Mouse (Mus musculus): ENCODE results near the gene Crb2. TPM values are rescaled to one million over a fixed set of nuclear protein-coding genes. Genes with fewer than 3 reads are reported as not detected.

Gene Crb2
- polyA plus RNA-seq, 1 experiment from 2014 or later = 6.3 TPM

DNA sequence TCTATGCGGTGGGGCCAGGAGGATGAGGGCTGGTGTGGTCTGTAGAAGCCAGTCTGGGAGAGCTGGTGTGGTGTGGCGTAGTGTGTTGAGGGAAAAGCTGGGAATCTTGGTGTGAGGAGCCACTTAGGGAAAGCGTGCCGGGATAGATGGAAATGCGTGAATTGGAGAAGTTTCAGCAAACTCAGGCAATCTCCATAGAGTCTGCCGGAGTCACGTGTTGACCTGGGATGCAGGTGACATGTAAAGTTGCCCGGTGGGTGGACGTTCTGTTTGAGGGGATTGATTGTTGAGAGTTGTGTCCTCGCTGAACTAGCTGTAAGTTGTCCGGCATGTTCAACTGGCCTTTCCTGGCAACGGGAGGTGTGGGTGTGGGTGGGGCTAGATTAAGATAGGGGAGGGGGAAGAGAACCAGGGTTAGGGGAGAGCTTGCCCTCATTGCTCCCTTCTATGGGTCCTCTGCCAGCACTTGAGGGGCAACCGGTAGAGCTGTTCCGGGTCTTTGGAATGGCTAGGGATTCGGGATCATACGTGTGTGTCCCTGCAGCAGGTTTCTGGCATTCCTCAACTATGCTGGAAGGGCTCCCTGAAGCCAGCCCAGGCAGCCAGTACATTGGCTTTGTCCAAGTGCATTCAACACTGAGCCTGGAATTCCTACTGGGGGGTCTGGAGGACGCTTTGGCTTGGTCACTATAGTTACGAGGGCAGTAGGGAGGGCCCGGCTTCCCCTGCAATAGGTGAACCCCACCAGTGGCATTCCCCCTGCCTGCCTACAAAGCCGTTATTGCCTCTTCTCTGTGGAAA, 762 bp downstream of the Crb2 start:
- WGBS = 5% methylated on average over 20 of the region's 20 CpGs
- peak overlapping the region; percentile 46 for H3K4me2 ChIP-seq (replicated peaks)
- H3K27ac ChIP-seq = peak overlapping the region; percentile 65; the same call in 1 of the 2 replicates
- peaks cover 32% of the 10 kb centered on the region for H3K4me1 ChIP-seq (replicated peaks; ENCODE audit: control insufficient read depth, insufficient read depth, low read length)
- H3K9ac ChIP-seq = peak overlapping the region; percentile 48
- H3K9me3 ChIP-seq (ENCODE audit: control insufficient read depth, low read length) = no peaks in the 10 kb centered on the region
- peak overlapping the region; percentile 32 for H3K4me3 ChIP-seq (replicated peaks; ENCODE audit: low read length)
- DNase-seq (ENCODE audit: low spot score) = no peak
- no peak for ATAC-seq (ENCODE audit: low FRiP score)
- H3K27me3 ChIP-seq (ENCODE audit: control insufficient read depth, insufficient read depth, low read length) = no peaks in the 10 kb centered on the region
- no peaks in the 10 kb centered on the region for H3K36me3 ChIP-seq (replicated peaks; ENCODE audit: control insufficient read depth, insufficient read depth)

- 9% methylated on average over 10 of the region's 10 CpGs for WGBS
- no peaks in the 10 kb centered on the region for H3K9me3 ChIP-seq (ENCODE audit: control insufficient read depth, low read length)
- peaks cover 37% of the 10 kb centered on the region for H3K4me1 ChIP-seq (replicated peaks; ENCODE audit: control insufficient read depth, insufficient read depth, low read length)
- H3K27ac ChIP-seq = peak overlapping the region; percentile 71
- no peaks in the 10 kb centered on the region for H3K27me3 ChIP-seq (ENCODE audit: control insufficient read depth, insufficient read depth, low read length)
- H3K9ac ChIP-seq = 0 out of 2 replicates have a peak overlapping the region, but pooled peaks have one; percentile 1
- no peaks in the 10 kb centered on the region for H3K36me3 ChIP-seq (replicated peaks; ENCODE audit: control insufficient read depth, insufficient read depth)
- DNase-seq (ENCODE audit: low spot score) = peak; percentile 53
- ATAC-seq (ENCODE audit: low FRiP score) = peak; percentile 85
- peak overlapping the region; percentile 46 for H3K4me2 ChIP-seq (replicated peaks)
- peak overlapping the region; percentile 32; the same call in 1 of the 2 replicates for H3K4me3 ChIP-seq (replicated peaks; ENCODE audit: low read length)
Measured at GRCm38 (mm10) chr2:37777958-37778720, 2.1 kb downstream of the Crb2 start.

GRCm38 (mm10) chr2:37780270-37780929, 4.4 kb downstream of the Crb2 start:
- no peak for DNase-seq (ENCODE audit: low spot score)
- 2% methylated on average over 14 of the region's 14 CpGs for WGBS

DNA sequence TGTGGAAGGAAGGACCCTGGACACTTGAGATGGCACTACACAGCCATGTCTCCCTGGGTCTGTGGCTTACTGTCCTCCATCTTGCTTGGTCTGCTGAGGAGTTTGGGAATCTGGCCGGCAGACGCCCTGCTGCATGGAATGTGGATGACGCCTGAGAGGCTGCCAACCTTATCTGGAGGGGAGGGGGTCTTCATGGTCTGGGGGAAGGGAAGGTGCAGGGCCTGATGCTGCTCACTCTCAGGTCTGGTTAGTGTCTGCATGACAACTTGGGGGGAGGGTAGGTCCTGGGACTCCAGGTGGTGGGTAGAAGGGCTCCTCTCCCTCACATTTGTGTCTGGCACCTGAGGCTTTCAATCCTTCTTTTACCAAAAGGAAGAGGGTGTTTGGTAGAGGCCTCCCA, 5.4 kb downstream of the Crb2 start:
- H3K4me1 ChIP-seq (replicated peaks; ENCODE audit: control insufficient read depth, insufficient read depth, low read length) = peaks cover 30% of the 10 kb centered on the region
- 26% methylated on average over 3 of the region's 3 CpGs for WGBS

More at GRCm38 (mm10) chr2:37780270-37780929, 4.4 kb downstream of the Crb2 start:
- H3K4me1 ChIP-seq (replicated peaks; ENCODE audit: control insufficient read depth, insufficient read depth, low read length) = peaks cover 37% of the 10 kb centered on the region
- peak overlapping the region; percentile 41 for H3K4me2 ChIP-seq (replicated peaks)
- no peaks in the 10 kb centered on the region for H3K9me3 ChIP-seq (ENCODE audit: control insufficient read depth, low read length)
- H3K36me3 ChIP-seq (replicated peaks; ENCODE audit: control insufficient read depth, insufficient read depth) = no peaks in the 10 kb centered on the region
- H3K4me3 ChIP-seq (replicated peaks; ENCODE audit: low read length) = peak overlapping the region; percentile 14; the same call in 1 of the 2 replicates
- peak overlapping the region; percentile 24; the same call in 1 of the 2 replicates for H3K9ac ChIP-seq
- 0 out of 2 replicates have a peak, but pooled peaks have one; percentile 12 for ATAC-seq (ENCODE audit: low FRiP score)
- 0 out of 2 replicates have a peak overlapping the region, but pooled peaks have one; percentile 16 for H3K27ac ChIP-seq
- no peaks in the 10 kb centered on the region for H3K27me3 ChIP-seq (ENCODE audit: control insufficient read depth, insufficient read depth, low read length)

GRCm38 (mm10) chr2:37782002-37782401, 6.0 kb downstream of the Crb2 start:
- H3K27ac ChIP-seq = no peak overlapping the region
- no peak overlapping the region for H3K9ac ChIP-seq
- peaks cover 26% of the 10 kb centered on the region for H3K4me1 ChIP-seq (replicated peaks; ENCODE audit: control insufficient read depth, insufficient read depth, low read length)
- H3K9me3 ChIP-seq (ENCODE audit: control insufficient read depth, low read length) = no peaks in the 10 kb centered on the region
- DNase-seq (ENCODE audit: low spot score) = no peak
- no peaks in the 10 kb centered on the region for H3K36me3 ChIP-seq (replicated peaks; ENCODE audit: control insufficient read depth, insufficient read depth)
- no peak overlapping the region for H3K4me3 ChIP-seq (replicated peaks; ENCODE audit: low read length)
- 27% methylated on average over 7 of the region's 7 CpGs for WGBS
- H3K27me3 ChIP-seq (ENCODE audit: control insufficient read depth, insufficient read depth, low read length) = no peaks in the 10 kb centered on the region
- H3K4me2 ChIP-seq (replicated peaks) = no peak overlapping the region
- no peak for ATAC-seq (ENCODE audit: low FRiP score)

More for the DNA sequence above, 5.4 kb downstream of the Crb2 start:
- H3K36me3 ChIP-seq (replicated peaks; ENCODE audit: control insufficient read depth, insufficient read depth) = no peaks in the 10 kb centered on the region
- H3K27ac ChIP-seq = no peak overlapping the region
- no peak overlapping the region for H3K4me3 ChIP-seq (replicated peaks; ENCODE audit: low read length)
- no peak overlapping the region for H3K9ac ChIP-seq
- ATAC-seq (ENCODE audit: low FRiP score) (no peak), DNase-seq (ENCODE audit: low spot score) (no peak)
- H3K9me3 ChIP-seq (ENCODE audit: control insufficient read depth, low read length) = no peaks in the 10 kb centered on the region
- no peak overlapping the region for H3K4me2 ChIP-seq (replicated peaks)
- no peaks in the 10 kb centered on the region for H3K27me3 ChIP-seq (ENCODE audit: control insufficient read depth, insufficient read depth, low read length)

DNA sequence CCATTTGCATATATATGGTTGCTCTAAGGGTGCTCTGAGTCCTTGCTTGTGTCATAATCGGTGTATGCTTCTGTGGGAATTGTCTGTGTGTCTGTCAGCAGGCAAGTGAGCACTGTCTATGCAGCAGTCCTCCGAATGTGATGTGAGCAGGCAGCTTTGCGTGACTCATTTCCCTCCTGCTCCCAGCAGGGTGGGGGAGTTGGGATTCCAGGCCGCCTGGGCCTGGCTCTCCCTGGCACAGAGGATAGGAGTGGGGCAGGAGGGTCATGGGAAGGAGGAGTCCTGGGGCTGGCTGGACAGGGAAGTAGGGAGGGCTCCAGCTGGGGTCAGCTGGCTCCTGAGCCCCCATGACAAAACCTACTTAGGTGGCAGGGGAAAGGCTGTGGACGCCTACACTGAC, 8.4 kb downstream of the Crb2 start:
- ATAC-seq (ENCODE audit: low FRiP score) = no peak
- no peaks in the 10 kb centered on the region for H3K27me3 ChIP-seq (ENCODE audit: control insufficient read depth, insufficient read depth, low read length)
- WGBS = 67% methylated on average over 5 of the region's 5 CpGs

DNA sequence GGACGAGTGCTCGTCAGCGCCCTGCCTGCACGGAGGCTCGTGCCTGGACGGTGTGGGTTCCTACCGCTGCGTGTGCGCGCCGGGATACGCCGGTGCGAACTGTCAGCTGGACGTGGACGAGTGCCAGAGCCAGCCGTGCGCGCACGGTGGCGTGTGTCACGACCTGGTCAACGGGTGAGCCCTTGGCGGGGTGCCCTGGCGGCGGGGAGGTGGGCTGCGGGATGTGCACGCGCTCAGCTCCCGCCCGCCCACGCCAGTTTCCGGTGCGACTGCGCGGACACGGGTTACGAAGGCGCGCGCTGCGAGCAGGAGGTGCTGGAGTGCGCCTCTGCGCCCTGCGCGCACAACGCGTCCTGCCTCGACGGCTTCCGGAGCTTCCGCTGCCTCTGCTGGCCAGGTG, 10.4 kb downstream of the Crb2 start:
- H3K9ac ChIP-seq = no peak overlapping the region
- WGBS = 31% methylated on average over 42 of the region's 52 CpGs
- ATAC-seq (ENCODE audit: low FRiP score) = no peak
- no peak overlapping the region for H3K27ac ChIP-seq
- peaks cover 9% of the 10 kb centered on the region; the same call in 1 of the 2 replicates for H3K4me1 ChIP-seq (replicated peaks; ENCODE audit: control insufficient read depth, insufficient read depth, low read length)
- no peaks in the 10 kb centered on the region for H3K36me3 ChIP-seq (replicated peaks; ENCODE audit: control insufficient read depth, insufficient read depth)
- peak overlapping the region; percentile 29 for H3K4me3 ChIP-seq (replicated peaks; ENCODE audit: low read length)
- H3K9me3 ChIP-seq (ENCODE audit: control insufficient read depth, low read length) = no peaks in the 10 kb centered on the region
- no peaks in the 10 kb centered on the region for H3K27me3 ChIP-seq (ENCODE audit: control insufficient read depth, insufficient read depth, low read length)
- peak overlapping the region; percentile 41 for H3K4me2 ChIP-seq (replicated peaks)
- no peak for DNase-seq (ENCODE audit: low spot score)

More for the DNA sequence above, 8.4 kb downstream of the Crb2 start:
- Histone ChIP-seq H3K9ac (no peak overlapping the region), H3K9me3 (ENCODE audit: control insufficient read depth, low read length) (no peaks in the 10 kb centered on the region), H3K4me3 (replicated peaks; ENCODE audit: low read length) (no peak overlapping the region), H3K4me1 (replicated peaks; ENCODE audit: control insufficient read depth, insufficient read depth, low read length) (peaks cover 28% of the 10 kb centered on the region), H3K4me2 (replicated peaks) (no peak overlapping the region), H3K27ac (no peak overlapping the region), H3K36me3 (replicated peaks; ENCODE audit: control insufficient read depth, insufficient read depth) (no peaks in the 10 kb centered on the region)
- DNase-seq (ENCODE audit: low spot score) = no peak

- no peak overlapping the region for H3K4me2 ChIP-seq (replicated peaks)
Measured at GRCm38 (mm10) chr2:37788176-37788962, 12.3 kb downstream of the Crb2 start.

More at GRCm38 (mm10) chr2:37788176-37788962, 12.3 kb downstream of the Crb2 start:
- DNase-seq (ENCODE audit: low spot score) = peak; percentile 34
- H3K27ac ChIP-seq = no peak overlapping the region
- H3K9me3 ChIP-seq (ENCODE audit: control insufficient read depth, low read length) = no peaks in the 10 kb centered on the region
- H3K36me3 ChIP-seq (replicated peaks; ENCODE audit: control insufficient read depth, insufficient read depth) = no peaks in the 10 kb centered on the region
- H3K4me3 ChIP-seq (replicated peaks; ENCODE audit: low read length) = no peak overlapping the region
- ATAC-seq (ENCODE audit: low FRiP score) = peak; percentile 60; the same call in 1 of the 2 replicates
- H3K4me1 ChIP-seq (replicated peaks; ENCODE audit: control insufficient read depth, insufficient read depth, low read length) = peaks cover 4% of the 10 kb centered on the region; the same call in 1 of the 2 replicates
- H3K27me3 ChIP-seq (ENCODE audit: control insufficient read depth, insufficient read depth, low read length) = peaks cover 2% of the 10 kb centered on the region
- 71% methylated on average over 7 of the region's 7 CpGs for WGBS
- no peak overlapping the region for H3K9ac ChIP-seq

All from hindbrain, embryonic 14.5 days (tissue).